Mouse (Mus musculus): Measurements from ENCODE around the gene Mapkapk2.

- TF ChIP-seq CTCF (IDR thresholded peaks at IDR 0.05; ENCODE audit: borderline replicate concordance, insufficient read depth, low read depth, low read length): no peak
- TF ChIP-seq POLR2A (IDR thresholded peaks at IDR 0.05; ENCODE audit: borderline replicate concordance, insufficient read depth, low read length): no peak
Observed at GRCm38 (mm10) chr1:131091481-131091880, 6.1 kb downstream of the Mapkapk2 start.
